Mouse (Mus musculus) lung, adult 18-20 months (tissue): ENCODE measurements around the gene Grik3.

Source experiments
- DNase-seq, 2 experiments: peaks; one replicate each; pipeline ENCODE4 v3.0.0; 2022; ENCODE audit warnings: mixed read lengths in 2 of 2

Gene Grik3

DNA sequence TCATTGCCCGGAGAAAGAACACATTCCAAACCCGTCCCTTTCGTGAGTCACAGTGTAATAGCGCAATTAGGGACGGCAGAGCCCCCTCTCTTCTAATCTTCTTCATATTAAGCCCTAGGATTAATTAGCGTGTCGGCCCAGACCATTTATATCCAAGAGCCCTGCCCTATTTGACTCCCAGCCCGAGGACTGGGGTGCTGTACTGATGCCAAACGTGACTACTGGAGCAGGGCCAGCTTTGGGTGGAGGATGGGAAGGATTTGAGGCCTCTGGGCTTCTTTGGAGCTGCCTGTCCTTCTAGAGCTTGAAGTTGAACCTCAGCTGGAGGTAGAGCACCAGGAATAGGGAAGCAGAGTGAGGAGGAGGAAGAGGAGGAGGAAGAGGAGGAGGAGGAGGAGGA is 2.2 kb downstream of the Grik3 start:
- no peak for DNase-seq

DNA sequence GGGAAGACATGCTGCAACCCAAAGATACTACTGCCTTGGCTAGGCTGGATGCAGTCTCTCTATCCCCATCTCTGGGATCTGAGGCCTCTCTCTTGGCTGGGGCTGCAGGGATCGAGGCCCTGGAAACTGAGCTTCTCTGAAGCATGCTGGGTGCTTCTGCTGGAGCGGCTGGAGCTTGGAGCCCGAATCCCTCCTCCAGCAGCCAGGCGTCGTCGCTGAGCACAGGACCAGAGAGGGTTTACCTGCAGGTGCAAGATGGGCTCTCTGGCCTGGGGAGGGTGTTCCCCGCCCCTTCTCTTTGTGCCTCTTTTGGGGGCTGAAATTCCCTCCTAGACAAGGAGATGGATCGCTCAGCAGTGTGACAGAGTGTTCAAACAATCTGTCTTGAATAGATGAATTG is 2.6 kb downstream of the Grik3 start:
- no peak for DNase-seq

DNA sequence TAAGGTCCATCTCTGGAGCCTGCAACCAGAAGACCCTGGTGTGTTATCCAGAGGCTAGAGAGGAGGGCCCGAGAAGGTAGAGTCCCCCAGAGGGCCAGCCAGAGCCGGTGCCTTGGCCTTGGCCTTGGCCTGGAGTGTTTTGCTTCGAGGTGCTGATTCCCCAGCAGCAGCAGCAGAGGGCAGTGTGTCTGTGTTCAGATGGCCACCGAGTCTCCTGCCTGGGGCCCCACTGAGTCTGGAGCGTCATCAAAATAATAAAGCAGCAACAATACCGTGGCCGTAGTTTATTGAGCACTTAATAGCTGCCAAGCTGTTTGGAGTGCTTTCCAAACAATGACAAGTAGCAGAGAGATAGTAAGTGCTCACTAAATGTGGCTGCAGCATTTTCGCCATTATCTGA is 5.0 kb downstream of the Grik3 start:
- no peak for DNase-seq

DNA sequence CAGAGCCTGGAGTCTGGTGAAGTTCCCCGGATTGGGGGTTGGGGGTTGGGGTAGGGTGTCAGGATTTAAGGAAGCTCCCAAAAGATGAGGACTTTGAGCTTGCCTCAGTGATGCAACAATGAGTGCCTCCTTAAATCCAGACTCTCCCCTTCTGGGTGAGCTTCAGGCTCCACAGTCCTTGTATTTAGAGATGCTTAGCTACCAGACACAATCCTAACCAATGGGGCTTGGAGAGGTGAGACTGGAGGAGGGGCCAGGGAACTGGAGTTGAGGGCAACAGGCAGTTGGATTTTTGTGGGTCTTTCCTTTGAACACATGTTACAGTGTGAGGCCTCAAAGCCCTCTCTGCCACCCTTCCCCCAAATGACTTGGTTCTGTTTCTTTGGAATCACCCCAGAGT is 6.5 kb downstream of the Grik3 start:
- no peak for DNase-seq

DNA sequence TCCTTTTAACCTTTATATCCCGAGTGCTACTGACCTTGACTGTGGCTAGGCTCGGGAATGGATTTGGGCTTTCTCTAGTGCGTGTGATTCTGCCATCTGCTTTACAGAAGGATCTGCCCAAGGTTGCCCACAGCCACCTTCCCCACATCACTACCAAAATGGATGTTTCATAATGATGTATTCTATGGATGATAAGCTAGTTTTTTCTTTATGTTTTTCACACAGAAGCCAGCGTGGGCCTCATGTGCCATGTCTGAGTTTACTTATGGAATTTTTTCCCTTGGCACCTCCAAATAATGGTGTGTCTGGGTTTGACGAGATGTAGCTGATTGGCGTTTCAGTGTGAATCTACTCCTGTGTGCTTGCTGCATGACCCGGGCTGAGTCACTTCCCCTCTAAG is 7.0 kb downstream of the Grik3 start:
- no peak for DNase-seq

DNA sequence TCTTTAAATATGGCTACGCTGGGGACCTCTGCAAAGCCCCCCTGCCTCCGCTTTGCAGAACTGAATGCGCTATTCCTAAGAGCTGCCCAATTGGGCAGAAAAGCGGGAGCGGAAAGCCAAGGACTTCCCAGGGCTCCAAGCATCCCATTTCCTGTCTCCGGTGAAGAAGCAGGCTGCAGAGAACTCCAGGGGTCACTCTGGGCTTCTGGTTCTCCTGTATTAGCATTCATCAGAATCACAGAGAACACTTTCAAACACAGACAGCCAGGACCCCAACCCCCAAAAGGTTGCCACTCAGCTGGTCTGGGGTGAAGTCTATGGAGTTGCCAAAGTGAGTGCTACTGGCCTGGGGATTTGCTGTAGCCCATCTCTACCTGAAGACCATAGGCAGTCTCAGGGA is 8.4 kb downstream of the Grik3 start:
- no peak for DNase-seq

DNA sequence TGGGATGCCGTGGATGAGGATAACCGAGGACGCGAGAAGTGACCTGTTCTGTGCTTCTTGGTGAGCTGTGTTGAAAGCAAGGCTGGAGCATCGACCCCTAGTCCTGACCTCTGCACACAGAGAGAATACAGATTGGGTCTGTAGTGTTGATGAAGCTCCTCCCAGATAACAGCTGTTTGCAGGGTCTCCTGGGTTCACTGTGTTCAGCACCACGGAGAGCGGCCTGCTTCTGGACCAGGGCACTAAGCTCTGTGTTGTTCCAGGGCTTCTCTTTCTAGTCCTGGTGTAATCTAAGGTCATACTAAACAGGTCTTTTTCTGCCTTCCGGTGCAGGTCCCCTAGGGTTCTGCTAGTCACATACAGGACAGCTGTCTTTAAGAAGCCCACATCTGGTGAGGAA is 12.4 kb downstream of the Grik3 start:
- no peak for DNase-seq

DNA sequence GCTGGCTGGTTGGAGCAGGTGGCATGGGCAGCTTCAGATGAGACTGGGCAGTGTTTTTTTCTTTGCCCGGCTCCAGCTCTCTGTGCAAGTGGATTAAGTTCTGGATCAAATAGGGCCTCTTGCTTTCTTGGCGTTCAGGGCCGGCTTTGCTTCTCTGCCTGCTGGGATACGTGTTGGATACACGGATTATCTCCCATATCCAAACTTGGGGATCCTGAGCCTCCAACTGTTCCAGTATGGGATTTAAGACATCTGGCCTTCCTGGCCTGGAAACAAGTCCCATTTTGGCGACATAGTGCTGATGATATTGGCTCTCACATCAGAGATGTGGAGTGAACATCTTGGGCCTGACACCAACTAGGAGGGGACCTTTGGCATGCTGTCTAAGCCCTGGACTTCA is 21.9 kb downstream of the Grik3 start:
- no peak for DNase-seq

DNA sequence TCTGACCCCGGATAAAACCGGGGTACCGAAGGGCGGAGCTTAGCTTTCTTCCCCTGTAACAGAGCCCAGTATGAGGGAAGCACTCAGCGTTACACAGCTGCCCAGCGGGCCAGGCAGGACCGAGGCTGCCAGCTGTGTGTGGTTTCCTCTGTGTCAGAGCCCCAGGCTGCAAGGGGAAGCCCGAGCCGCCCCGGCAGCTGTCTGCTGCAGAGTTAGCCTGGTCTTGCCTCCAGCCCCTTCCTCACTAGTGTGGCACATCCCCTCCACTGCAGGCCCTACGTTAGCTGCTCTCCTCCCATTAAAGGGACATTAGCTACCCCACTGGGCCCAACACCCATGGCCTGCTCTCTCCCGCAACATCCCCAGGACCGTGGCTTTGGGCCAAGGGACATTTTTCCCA is 25.1 kb downstream of the Grik3 start:
- DNase-seq, result no peak

DNA sequence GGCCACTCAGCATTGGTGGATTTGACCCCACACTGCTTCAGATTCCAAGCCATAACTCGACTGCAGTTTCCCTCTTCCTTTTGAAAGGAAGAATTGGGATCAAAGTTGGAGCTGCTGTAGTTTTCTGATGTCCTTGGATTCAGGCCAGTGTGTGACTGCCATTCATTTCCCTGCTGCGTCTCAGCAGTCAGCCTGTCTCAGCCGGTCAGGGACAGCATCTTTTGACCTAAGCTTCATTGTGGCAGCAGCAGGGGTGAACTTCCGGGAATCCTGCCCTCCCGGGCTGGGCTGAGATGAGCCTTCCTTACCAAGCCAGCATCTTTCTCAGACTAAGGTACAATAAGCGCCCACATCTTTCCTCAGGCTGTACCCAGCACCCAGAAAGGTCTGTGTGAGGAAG is 26.1 kb downstream of the Grik3 start:
- no peak for DNase-seq

DNA sequence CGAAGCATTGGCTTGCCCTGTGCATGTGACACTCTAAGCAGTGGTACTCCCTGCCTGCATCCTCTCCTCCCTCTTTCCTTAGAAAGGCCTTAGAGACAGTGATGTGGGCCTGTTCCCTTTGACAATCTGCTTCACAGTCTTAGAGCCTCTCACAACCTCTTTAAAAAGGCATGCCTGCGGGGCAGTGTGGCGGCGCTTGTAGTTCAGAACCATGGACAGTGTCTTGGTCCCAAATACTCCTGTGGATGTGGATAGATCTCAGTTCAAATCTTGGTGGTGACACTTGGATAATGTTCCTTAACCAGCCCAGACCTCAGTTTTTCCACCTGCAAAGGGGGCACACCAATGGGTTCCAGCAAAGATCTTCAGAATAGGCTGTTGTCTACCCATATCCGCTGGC is 28.4 kb downstream of the Grik3 start:
- DNase-seq, result no peak

DNA sequence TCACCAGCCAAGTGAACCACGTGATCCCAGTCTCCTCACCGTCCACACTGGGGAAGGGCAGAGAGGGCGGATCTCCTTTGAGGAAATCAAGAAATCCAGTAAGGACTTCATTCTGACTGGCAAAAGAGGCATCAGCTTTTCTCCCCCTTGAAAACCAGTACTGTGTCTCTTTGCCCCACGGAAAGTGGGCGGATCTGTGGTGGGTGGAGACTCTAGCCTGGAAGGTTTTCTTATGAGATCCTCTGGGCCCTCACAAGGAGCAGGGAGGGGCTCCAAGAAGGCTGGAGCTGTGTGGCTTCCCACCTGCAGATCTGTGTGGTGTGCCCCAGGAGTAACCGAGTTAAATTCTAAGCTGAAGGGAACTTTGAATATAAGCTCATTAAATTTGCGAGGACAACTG is 32.4 kb downstream of the Grik3 start:
- DNase-seq, result no peak

DNA sequence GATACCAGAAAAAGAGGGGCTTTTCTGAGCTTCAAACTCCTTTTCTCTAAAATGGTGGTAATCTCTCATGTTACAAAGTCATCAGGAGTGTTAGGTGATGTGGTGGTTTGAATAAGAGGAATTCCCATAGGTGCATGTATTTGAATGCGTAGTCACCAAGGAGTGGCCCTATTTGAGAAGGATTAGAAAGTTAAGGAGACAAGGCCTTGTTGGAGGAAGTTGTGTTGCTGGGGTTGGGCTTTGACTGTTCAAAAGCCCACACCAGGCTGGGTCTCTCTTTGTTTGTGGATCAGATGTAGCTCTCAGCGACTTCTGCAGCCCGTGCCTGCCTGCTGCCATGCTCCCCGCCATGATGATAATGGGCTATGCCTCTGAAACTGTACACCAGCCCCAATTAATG is 34.8 kb downstream of the Grik3 start:
- no peak for DNase-seq

DNA sequence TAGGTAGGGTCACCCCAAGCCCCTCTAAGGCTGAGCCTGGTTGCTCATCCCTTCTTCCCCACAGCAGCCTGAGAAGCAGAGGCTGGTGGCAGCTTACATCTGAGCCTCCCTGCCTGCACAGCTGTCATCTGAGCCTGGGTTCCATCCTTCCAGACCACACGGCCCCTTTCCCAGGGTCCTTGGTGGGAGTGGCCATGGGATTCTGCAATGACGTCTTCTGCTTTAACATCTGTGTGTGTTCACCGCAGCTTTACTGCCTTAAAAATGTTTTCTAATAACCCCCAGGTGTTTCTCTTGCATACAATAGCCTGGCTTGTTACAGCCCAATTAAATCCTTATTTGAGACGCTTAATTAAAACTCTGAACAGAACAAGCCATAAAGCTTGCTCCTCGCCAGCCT is 35.9 kb downstream of the Grik3 start:
- DNase-seq, result no peak

DNA sequence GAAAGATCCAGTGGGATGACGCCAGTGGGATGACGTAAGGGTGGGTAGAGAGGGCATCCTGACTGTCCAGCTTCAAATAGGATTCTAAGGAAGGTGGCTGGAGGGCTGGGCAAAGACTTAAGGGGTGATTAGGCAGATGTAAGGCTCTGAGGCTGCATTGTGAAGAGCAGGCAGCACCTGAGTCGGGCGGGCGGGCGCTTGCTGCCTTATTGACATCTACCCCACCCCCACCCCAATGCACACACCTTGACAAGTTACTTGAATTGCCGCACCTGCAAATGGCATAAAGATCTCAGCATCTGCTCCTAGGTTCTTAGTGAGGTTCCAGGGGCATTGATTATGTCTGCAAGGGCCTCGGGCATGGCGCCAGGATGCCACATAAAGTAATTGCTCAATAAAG is 43.5 kb downstream of the Grik3 start:
- no peak for DNase-seq

DNA sequence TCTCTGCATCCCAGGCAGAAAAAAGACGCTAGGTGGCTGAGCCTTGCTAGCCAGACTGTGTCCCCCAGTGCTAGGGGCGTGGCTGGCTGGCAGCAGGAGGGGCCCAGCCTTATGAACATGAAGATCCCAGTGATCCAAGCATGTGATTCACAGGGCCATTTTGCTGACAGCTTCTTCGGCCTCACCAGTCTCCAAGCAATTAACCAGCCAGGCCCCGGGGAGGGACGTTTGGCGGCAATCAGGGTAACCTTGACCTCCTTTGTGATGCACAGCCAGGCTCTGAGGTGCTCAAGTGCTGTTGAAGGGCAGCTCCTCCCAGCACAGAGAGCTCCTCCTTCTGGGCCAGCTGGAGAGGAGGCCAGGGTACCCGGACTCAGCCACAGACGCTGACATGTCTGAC is 43.9 kb downstream of the Grik3 start:
- no peak for DNase-seq

DNA sequence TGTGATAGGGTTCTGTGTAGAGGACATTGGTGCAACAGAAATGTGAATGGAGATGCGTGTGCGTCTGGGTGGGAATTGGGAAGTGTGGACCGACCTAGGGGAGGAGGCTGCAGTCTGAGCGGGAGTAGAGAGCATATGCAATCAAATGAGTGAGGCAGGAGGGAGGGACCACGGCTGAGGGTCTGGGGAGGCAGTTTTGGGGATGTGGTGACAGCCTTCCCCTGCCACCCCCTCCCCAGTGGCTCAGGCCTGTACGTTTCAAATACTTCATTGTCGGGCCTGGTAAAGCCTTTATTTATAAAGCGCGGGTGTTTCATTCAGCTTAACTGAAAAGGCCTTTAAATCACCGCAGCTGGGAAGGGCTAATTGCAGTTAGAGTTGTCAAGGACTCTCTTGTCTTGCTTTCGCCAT is 44.5 kb downstream of the Grik3 start:
- no peak for DNase-seq

DNA sequence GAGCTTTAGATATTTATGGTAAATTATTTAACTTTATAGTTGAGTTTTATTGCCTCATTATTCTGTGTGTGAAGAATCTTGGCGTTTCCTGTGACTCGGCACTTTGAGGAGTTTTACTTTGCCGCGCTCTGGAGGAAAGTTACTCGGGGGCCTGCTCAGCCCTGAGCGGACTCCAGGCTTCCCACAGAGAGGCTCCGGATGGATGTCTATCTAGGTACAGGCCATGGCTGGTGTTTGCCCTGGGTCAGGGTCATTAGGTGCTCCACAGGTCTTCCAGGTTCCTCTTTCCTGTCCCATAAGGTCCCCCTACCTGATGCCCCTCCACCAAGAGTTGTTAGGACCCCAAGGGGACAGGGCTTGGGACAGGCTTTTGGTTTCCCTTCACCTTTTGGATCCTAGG is 45.0 kb downstream of the Grik3 start:
- no peak for DNase-seq

DNA sequence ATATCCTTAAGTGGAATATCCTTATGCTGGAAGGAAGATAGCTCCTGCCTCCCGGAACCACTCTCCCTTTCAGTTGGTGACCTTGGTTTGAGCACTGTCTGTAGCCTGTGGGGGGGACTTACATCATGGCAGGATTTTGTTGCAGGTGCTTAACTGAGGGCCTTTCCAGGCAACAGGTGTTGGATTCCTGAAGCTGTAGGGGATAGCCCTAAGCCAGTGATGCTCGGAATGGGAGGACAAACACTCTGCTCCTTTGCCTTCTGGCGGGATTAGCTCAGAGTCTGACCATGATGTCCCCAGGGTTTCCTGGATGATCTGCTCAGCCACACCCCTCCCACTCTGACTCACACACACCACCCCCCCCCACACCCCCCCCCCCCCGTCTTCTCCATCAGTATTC is 45.5 kb downstream of the Grik3 start:
- DNase-seq, result no peak

DNA sequence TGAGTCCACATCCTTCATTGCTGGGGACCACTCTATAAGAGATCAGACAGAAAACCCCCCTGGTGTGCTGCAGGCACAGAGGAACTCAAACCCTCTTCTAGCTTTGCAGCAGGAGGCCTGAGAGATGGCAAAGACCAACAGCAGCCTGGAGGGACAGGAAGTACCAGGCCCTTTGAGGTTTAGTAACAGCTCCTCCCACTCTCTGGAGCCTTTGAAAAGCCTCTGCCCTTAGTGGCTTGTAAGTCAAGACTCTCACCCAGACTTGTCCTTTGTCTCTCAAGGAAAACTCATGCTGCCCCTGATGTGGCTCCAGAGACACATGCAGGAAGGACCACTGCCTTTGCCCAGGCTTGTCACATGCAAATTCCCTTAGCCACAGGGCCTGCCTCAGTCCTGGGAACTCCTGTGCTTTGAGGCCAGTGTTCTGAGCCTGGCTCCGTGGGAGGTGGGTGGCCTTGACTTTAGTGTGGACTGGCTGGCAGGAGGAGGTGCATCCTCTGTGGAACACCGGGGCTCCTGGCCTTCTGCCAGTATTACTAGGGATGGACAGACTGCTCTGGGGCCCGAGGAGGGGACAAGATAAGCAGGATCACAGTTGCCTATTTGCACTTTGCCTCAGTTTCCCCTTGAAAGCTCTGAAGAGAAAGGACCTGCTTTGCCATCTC is 47.9 kb downstream of the Grik3 start:
- DNase-seq, result no peak

DNA sequence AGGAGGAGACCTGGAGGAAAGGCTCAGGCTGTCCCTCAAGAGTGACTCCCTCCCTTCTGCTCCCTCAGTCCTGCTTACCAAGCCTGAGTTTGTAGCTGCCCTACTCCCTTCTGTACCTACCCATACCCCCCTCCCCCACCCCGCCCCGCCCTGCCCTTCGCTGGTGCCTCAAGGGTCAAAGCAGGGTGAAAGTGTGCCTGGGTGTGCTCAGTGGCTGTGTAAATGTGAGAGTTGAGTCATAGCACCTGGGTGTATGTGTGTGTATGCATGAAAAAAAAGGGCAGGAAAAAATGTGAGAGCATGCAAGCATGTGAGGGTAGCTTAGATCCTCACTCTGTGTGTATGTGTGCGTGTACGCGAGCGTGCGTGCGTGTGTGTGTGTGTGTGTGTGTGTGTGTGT is 49.1 kb downstream of the Grik3 start:
- DNase-seq, result no peak

DNA sequence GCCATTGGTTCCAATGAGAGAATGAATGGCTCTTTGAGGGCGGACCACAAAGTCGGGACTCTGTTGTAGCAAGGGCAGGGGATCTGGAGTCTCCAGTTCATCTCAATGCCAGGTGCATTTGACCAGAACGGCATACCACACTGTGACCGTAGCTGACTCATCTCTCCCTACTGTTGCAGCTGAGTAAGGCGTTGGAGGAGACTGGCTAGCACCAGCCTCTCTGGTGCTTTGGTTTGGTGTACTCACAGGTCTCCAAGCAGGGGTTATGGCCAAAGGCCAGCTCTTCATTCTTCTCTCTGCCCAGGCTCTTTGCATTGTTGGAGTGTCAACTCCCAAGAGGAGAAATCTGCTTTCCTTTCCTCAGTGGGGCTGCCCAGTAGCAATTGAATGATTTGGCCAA is 52.7 kb downstream of the Grik3 start:
- DNase-seq, result no peak

DNA sequence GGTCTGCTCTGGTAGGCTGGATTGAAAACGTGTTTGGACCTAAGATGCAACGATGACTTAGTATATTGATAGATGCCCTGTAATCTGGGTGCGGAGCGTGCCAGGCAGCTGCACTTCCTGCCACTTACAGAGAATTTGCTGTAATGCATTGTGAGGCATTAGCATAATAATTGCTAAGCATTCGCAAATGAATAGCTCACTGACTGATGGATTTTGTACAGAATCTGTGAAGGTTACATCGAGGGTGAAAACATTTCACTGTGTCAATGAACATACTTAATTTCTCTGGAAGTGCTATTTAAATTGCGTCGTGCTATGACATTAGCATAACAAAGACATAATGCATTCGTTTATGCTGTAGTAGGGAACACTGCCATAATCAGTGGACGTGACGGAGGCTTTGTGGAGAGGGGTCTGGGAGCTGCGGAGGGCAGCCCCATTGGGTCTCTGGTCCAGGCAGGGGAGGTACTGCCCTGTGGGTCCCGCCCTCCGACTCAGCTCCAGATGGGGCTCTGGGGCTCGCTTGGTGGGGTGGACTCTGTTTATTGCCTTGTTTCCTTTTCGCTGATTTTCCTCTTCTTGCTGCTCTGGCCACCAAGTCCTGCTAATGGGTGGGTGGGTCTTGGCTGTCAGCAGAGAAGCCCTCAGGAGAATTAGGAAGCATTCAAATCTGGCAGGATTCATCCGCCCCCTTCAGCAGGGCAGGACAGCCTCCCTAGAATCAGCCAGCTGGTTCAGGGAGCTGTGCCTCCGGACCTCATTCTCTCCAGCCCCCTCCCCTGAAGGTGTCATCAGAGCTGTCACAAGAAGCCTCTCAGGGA is 54.7 kb downstream of the Grik3 start:
- DNase-seq, result no peak

DNA sequence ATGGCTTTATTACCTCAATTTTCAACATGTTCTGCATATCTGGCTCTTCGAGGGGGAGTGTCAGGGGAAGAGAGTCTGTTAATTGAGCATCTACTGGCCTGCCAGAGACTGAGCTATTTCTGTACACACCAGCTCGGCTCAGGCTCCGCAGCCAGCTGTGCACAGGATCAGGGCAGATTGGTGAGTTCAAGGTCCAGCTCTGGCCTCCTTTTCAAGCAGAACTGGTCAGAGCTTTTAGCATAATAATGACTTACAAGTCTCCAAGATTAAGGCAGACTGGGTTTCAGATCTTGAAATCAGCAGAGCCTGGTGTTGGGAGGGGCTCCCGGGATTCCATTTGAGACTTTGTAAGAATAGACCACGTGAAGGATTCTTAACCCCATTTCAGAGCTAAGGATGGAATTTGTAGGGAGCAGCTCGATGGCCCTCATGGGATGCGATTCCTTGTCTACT is 55.3 kb downstream of the Grik3 start:
- no peak for DNase-seq

DNA sequence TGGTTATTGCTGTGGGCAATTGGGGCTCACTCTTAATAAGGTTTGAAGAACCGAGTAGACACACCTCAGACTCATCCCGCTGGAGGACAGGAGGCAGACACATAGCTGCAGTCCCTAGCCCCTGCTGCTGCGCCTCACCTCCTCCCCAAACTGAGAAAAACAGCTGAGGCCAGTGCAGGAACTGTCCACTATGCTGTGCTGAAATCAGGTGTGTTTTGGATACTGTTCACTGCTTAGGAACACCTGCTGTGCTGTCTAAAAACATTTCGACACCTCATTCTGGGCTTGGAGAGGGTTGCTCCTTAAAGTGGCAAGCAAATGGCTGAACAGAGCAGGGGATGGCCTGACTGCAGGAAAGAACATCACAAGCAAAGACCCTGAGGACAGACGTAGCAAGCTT is 57.7 kb downstream of the Grik3 start:
- no peak for DNase-seq
